Mouse (Mus musculus) mouse trophoblast stem cell (cell line): ENCODE data around the gene Fam104a.

ENCODE experiments used
- in situ Hi-C, 2 experiments: fragments of 300-500 bp; cut with MseI, MboI; formaldehyde crosslinking; loops; 2 replicates in 1 of 2; 3 replicates in 1 of 2; pipeline ENCODE4 v1.15.1; 2025

Gene Fam104a

GRCm38 (mm10) chr11:113683957-113684706, at the start of gene Fam104a, which contains the start of gene D11Wsu47e:
Gene Fam104a, minus strand, starts transcription at chr11:113684155.
Gene D11Wsu47e, plus strand, starts transcription at chr11:113684412.
- in situ Hi-C loops, result no loop called here

- in situ Hi-C loops, result no loop called here
Observed at GRCm38 (mm10) chr11:113731945-113732612, 48.1 kb upstream of the Fam104a start.

GRCm38 (mm10) chr11:113730879-113731278, 46.9 kb upstream of the Fam104a start:
- in situ Hi-C loops, result no loop called here

- in situ Hi-C loops, result no loop called here
Observed at GRCm38 (mm10) chr11:113729917-113730316, 46.0 kb upstream of the Fam104a start.

- in situ Hi-C loops, result no loop called here
Observed at GRCm38 (mm10) chr11:113729239-113729638, 45.3 kb upstream of the Fam104a start.

GRCm38 (mm10) chr11:113727992-113728391, 44.0 kb upstream of the Fam104a start:
- in situ Hi-C loops, result no loop called here

- in situ Hi-C loops, result no loop called here
Observed at GRCm38 (mm10) chr11:113726994-113727888, 43.3 kb upstream of the Fam104a start.

GRCm38 (mm10) chr11:113725235-113726048, 41.5 kb upstream of the Fam104a start:
- in situ Hi-C loops, result no loop called here

GRCm38 (mm10) chr11:113722405-113723090, 38.6 kb upstream of the Fam104a start:
- in situ Hi-C loops, result no loop called here

GRCm38 (mm10) chr11:113717767-113718424, 33.9 kb upstream of the Fam104a start:
- in situ Hi-C loops, result no loop called here

- in situ Hi-C loops, result no loop called here
Observed at GRCm38 (mm10) chr11:113716132-113716531, 32.2 kb upstream of the Fam104a start.

- in situ Hi-C loops, result no loop called here
Observed at GRCm38 (mm10) chr11:113715078-113715674, 31.2 kb upstream of the Fam104a start.

- in situ Hi-C loops, result no loop called here
Observed at GRCm38 (mm10) chr11:113711061-113711460, 27.1 kb upstream of the Fam104a start.

GRCm38 (mm10) chr11:113710257-113710777, 26.4 kb upstream of the Fam104a start:
- in situ Hi-C loops, result no loop called here

GRCm38 (mm10) chr11:113709731-113710256, 25.8 kb upstream of the Fam104a start, which contains the start of gene Cpsf4l:
Gene Cpsf4l, minus strand, starts transcription at chr11:113710017.
- in situ Hi-C loops, result no loop called here

GRCm38 (mm10) chr11:113709272-113709671, 25.3 kb upstream of the Fam104a start:
- in situ Hi-C loops, result no loop called here

- in situ Hi-C loops, result no loop called here
Observed at GRCm38 (mm10) chr11:113708629-113709213, 24.8 kb upstream of the Fam104a start.

- in situ Hi-C loops, result no loop called here
Observed at GRCm38 (mm10) chr11:113705966-113706652, 22.2 kb upstream of the Fam104a start.
